ENCODE assay signal across 22 mouse cellular contexts in the genomic region with DNA sequence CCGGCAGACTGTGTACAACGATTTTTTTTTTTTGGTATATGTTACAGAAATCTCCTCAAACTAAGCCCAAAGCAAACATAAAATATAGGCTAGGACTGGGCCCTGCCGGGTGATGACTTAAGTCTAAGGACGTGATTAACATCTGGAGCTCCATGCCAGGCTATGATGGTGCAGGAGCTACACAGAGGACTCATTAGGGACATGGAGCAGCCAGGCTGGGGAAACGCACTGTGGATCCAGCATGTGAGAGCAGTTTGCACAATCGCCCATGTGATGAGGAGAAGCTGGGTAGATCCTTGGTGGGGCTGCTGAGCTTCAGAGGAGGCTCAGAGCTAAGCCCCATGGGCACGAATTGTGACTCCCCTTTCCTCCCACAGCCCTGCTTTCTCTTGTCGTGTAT. TPM values are rescaled to one million over a fixed set of nuclear protein-coding genes. Genes with fewer than 3 reads are reported as not detected.
"Had no signal": no experiment of that assay in that cellular context is flagged by ENCODE, and none has a peak within 500 bp of the region (broad histone marks: within the 10 kb centered on the region; RNA-seq: fewer than 3 reads in every experiment).

No protein-coding gene starts in this region.

- DNase-seq: liver, postnatal 0 days; lung, embryonic 14.5 days; lung, postnatal 14 days; lung, postnatal 36 days; right cerebral cortex, postnatal 14 days; thymus, adult 2 months; thymus, postnatal 25 days; thymus, postnatal 4 days had no signal

- H3K4me3 ChIP-seq: megakaryocyte, embryonic 14.5 days; midbrain, embryonic 13.5 days; midbrain, embryonic 15.5 days; neural tube, embryonic 12.5 days; stomach, embryonic 15.5 days had no signal

- H3K27me3 ChIP-seq: midbrain, embryonic 13.5 days; midbrain, embryonic 15.5 days; neural tube, embryonic 12.5 days; stomach, embryonic 15.5 days had no signal

- H3K36me3 ChIP-seq: midbrain, embryonic 13.5 days; midbrain, embryonic 15.5 days; neural tube, embryonic 12.5 days; stomach, embryonic 15.5 days had no signal

- H3K4me1 ChIP-seq: midbrain, embryonic 13.5 days; midbrain, embryonic 15.5 days; neural tube, embryonic 12.5 days; stomach, embryonic 15.5 days had no signal

- H3K9me3 ChIP-seq: midbrain, embryonic 15.5 days; neural tube, embryonic 12.5 days; stomach, embryonic 15.5 days had no signal

- H3K27ac ChIP-seq: macrophage; midbrain, embryonic 13.5 days; midbrain, embryonic 15.5 days; neural tube, embryonic 12.5 days; stomach, embryonic 15.5 days; stomach, postnatal 0 days had no signal

RNA-seq across cellular contexts. Expression of a gene that starts 14.0 kb away (rescaled TPM):
- total RNA-seq: megakaryocyte progenitor cell, adult 5-6 weeks; midbrain, postnatal 0 days; monocyte, adult 5-6 weeks; neutrophil, adult 5-6 weeks had no signal
- polyA plus RNA-seq: liver, postnatal 0 days; lung, embryonic 14.5 days; macrophage; midbrain, embryonic 11.5 days; midbrain, embryonic 13.5 days; neural tube, embryonic 14.5 days; spleen, adult 2 months had no signal
